Mouse (Mus musculus) erythroid progenitor cell, adult 5-6 weeks (primary cell): ENCODE measurements around the gene Fer1l5. TPM values are rescaled to one million over a fixed set of nuclear protein-coding genes. Genes with fewer than 3 reads are reported as not detected.

ENCODE experiments used
- ATAC-seq: replicated peaks from 2 replicates; pipeline ENCODE4 v1.8.0; 2016; ENCODE audit warnings: moderate number of reproducible peaks, mild to moderate bottlenecking, moderate TSS enrichment, inconsistent platforms; ENCODE audit not compliant: poor library complexity, low FRiP score, severe bottlenecking
- total RNA-seq, 2 experiments: library from RNA; stranded (forward) in 1 of 2; stranded (reverse) in 1 of 2; fragments of 150-400 nt in 1 of 2; fragments of 186-747, 209-891 nt in 1 of 2; gene quantifications; 2 replicates each; pipeline versions ENCODE4 v1.2.3 to v1.2.4; 2015 to 2017; ENCODE audit warnings: low replicate concordance in 2 of 2

Gene Fer1l5
- total RNA-seq, 2 experiments from 2014 or later: not detected

GRCm38 (mm10) chr1:36404531-36404930 is 32.4 kb downstream of the Fer1l5 start:
- ATAC-seq: no peak

- no peak for ATAC-seq
Observed at GRCm38 (mm10) chr1:36429511-36429910, 57.4 kb downstream of the Fer1l5 start.

- no peak for ATAC-seq
Observed at GRCm38 (mm10) chr1:36432999-36433398, 60.9 kb downstream of the Fer1l5 start.

- no peak for ATAC-seq
Observed at GRCm38 (mm10) chr1:36433616-36434015, 61.5 kb downstream of the Fer1l5 start.

GRCm38 (mm10) chr1:36435071-36435470 is 63.0 kb downstream of the Fer1l5 start:
- no peak for ATAC-seq

GRCm38 (mm10) chr1:36436515-36436914 is 64.4 kb downstream of the Fer1l5 start:
- ATAC-seq: no peak

- ATAC-seq: no peak
Observed at GRCm38 (mm10) chr1:36437223-36437622, 65.1 kb downstream of the Fer1l5 start.

GRCm38 (mm10) chr1:36441101-36441500 is 69.0 kb downstream of the Fer1l5 start:
- ATAC-seq: no peak

- peak; percentile 100 for ATAC-seq
Observed at GRCm38 (mm10) chr1:36444471-36445464, 72.7 kb downstream of the Fer1l5 start, which contains the start of gene Lman2l. Gene Lman2l, minus strand, starts transcription at chr1:36445271.

- ATAC-seq: peak; percentile 9; the same call in 1 of the 2 replicates
Observed at GRCm38 (mm10) chr1:36445508-36445907, 73.4 kb downstream of the Fer1l5 start.

GRCm38 (mm10) chr1:36446106-36446824 is 74.2 kb downstream of the Fer1l5 start:
- ATAC-seq: no peak

GRCm38 (mm10) chr1:36446841-36447240 is 74.8 kb downstream of the Fer1l5 start:
- ATAC-seq: no peak

- no peak for ATAC-seq
Observed at GRCm38 (mm10) chr1:36454055-36454815, 82.1 kb downstream of the Fer1l5 start.

GRCm38 (mm10) chr1:36457388-36458014 is 85.4 kb downstream of the Fer1l5 start:
- no peak for ATAC-seq

GRCm38 (mm10) chr1:36458169-36458568 is 86.1 kb downstream of the Fer1l5 start:
- no peak for ATAC-seq

- ATAC-seq: no peak
Observed at GRCm38 (mm10) chr1:36461829-36462228, 89.7 kb downstream of the Fer1l5 start.

GRCm38 (mm10) chr1:36465641-36466160 is 93.6 kb downstream of the Fer1l5 start:
- no peak for ATAC-seq

- no peak for ATAC-seq
Observed at GRCm38 (mm10) chr1:36467446-36467845, 95.4 kb downstream of the Fer1l5 start.

- no peak for ATAC-seq
Observed at GRCm38 (mm10) chr1:36469811-36470444, 97.8 kb downstream of the Fer1l5 start.
